Mouse (Mus musculus) limb, embryonic 14.5 days (tissue): ENCODE results near the gene Igfbp6. TPM values are rescaled to one million over a fixed set of nuclear protein-coding genes. Genes with fewer than 3 reads are reported as not detected.
"Not testable (repeated sequence)": the region's sequence is repeated elsewhere in the genome, so short reads cannot be mapped to it uniquely, and the experiment has no call there.

ENCODE experiments used
- ATAC-seq: fragments of 200-750 bp; cut with Nextera tagmentation; 2 replicates; pipeline ENCODE4 v1.8.0; 2017; ENCODE audit warnings: low read depth, moderate number of reproducible peaks, moderate TSS enrichment; ENCODE audit not compliant: low FRiP score
- DNase-seq: peaks from one replicate; pipeline ENCODE4 v3.0.0-alpha.2; 2015; ENCODE audit warnings: low spot score
- H3K27ac ChIP-seq: fragments of 300-500 bp; sonication (generic); replicated peaks from 2 replicates; pipeline ENCODE4 v1.5.1; 2014; ENCODE audit warnings: low read depth, mild to moderate bottlenecking, low read length, moderate library complexity, mixed read lengths
- H3K27me3 ChIP-seq: fragments of 300-500 bp; sonication (generic); 2 replicates; pipeline ENCODE4 v1.6.1; 2014; ENCODE audit warnings: low read length, mixed read lengths; ENCODE audit not compliant: control insufficient read depth, insufficient read depth
- H3K36me3 ChIP-seq: fragments of 300-500 bp; sonication (generic); 2 replicates; pipeline ENCODE4 v1.6.1; 2014; ENCODE audit warnings: mild to moderate bottlenecking, low read length, moderate library complexity, mixed read lengths; ENCODE audit not compliant: control insufficient read depth, insufficient read depth
- H3K4me1 ChIP-seq: fragments of 300-500 bp; sonication (generic); 2 replicates; pipeline ENCODE4 v1.6.1; 2014; ENCODE audit warnings: antibody characterized with exemption, low read length, mixed read lengths; ENCODE audit not compliant: control insufficient read depth, insufficient read depth
- H3K4me2 ChIP-seq: fragments of 300-500 bp; sonication (generic); replicated peaks from 2 replicates; pipeline ENCODE4 v1.6.1; 2014; ENCODE audit warnings: low read depth, mild to moderate bottlenecking, low read length, moderate library complexity; ENCODE audit not compliant: severe bottlenecking
- H3K4me3 ChIP-seq: fragments of 300-500 bp; sonication (generic); replicated peaks from 2 replicates; pipeline ENCODE4 v1.5.1; 2014; ENCODE audit warnings: low read length
- H3K9ac ChIP-seq: fragments of 300-500 bp; sonication (generic); 2 replicates; pipeline ENCODE4 v1.6.1; 2014; ENCODE audit warnings: mild to moderate bottlenecking, low read depth, low read length, moderate library complexity; ENCODE audit not compliant: severe bottlenecking
- H3K9me3 ChIP-seq: fragments of 300-500 bp; sonication (generic); 2 replicates; pipeline ENCODE4 v1.6.1; 2016; ENCODE audit warnings: low read length; ENCODE audit not compliant: control insufficient read depth
- POLR2A ChIP-seq: fragments of 200-500 bp; IDR thresholded peaks from 2 replicates; pipeline ENCODE4 v1.8.0; 2012; ENCODE audit warnings: inconsistent platforms, mild to moderate bottlenecking, moderate library complexity, borderline replicate concordance; ENCODE audit not compliant: insufficient read depth, insufficient read length; ENCODE audit errors: extremely low read depth
- WGBS: fragments of 180-500 bp; shearing (Covaris S2); extraction: QIAGEN DNeasy Blood & Tissue Kit; methylation state at CpG from one replicate; pipeline ENCODE4 v1.1.7; 2014; 5-methylcytosine and 5-hydroxymethylcytosine counted together
- polyA plus RNA-seq, 2 experiments: library from polyadenylated mRNA; depleted of rRNA in 1 of 2; stranded (reverse) in 1 of 2; unstranded in 1 of 2; fragments of >200 nt; fragmentation: Nextera tagmentation in 1 of 2; extraction: Ambion mirVana in 1 of 2; gene quantifications; 2 replicates each; pipeline versions ENCODE4 v1.2.1 to v1.2.3; 2012 to 2014

Gene Igfbp6
- polyA plus RNA-seq, 2 experiments, result 8.1 to 11.7 TPM

GRCm38 (mm10) chr15:102147674-102148402 lies 3.7 kb downstream of the Igfbp6 start:
- Histone ChIP-seq H3K4me2 (no peak overlapping the region), H3K9ac (no peak overlapping the region), H3K27ac (no peak overlapping the region), H3K9me3 (no peaks in the 10 kb centered on the region), H3K4me1 (peaks cover 15% of the 10 kb centered on the region), H3K4me3 (no peak overlapping the region), H3K27me3 (peaks cover 22% of the 10 kb centered on the region), H3K36me3 (no peaks in the 10 kb centered on the region)
- no peak for TF ChIP-seq POLR2A
- DNase-seq, result no peak
- 65% methylated on average over 16 of the region's 16 CpGs for WGBS
- ATAC-seq, result no peak

- no peak for TF ChIP-seq POLR2A
- DNase-seq, result no peak
- Histone ChIP-seq H3K27me3 (peaks cover 14% of the 10 kb centered on the region), H3K4me2 (no peak overlapping the region), H3K36me3 (no peaks in the 10 kb centered on the region), H3K9me3 (no peaks in the 10 kb centered on the region), H3K27ac (no peak overlapping the region), H3K9ac (no peak overlapping the region), H3K4me3 (no peak overlapping the region), H3K4me1 (peaks cover 9% of the 10 kb centered on the region; the same call in 1 of the 2 replicates)
- ATAC-seq, result no peak
- WGBS, result 77% methylated on average over 4 of the region's 4 CpGs
These were observed 5.4 kb downstream of the Igfbp6 start for GRCm38 (mm10) chr15:102149561-102149960.

GRCm38 (mm10) chr15:102150301-102151135 lies 6.4 kb downstream of the Igfbp6 start, which contains the start of gene Soat2:
Gene Soat2, plus strand, starts transcription at chr15:102150526.
- Histone ChIP-seq H3K36me3 (no peaks in the 10 kb centered on the region), H3K27ac (no peak within 1 kb of the TSS; the same call in 1 of the 2 replicates), H3K9ac (no peak within 1 kb of the TSS), H3K4me1 (peaks cover 6% of the 10 kb centered on the region; the same call in 1 of the 2 replicates), H3K9me3 (no peaks in the 10 kb centered on the region), H3K4me2 (no peak within 1 kb of the TSS), H3K27me3 (peaks cover 4% of the 10 kb centered on the region; the same call in 1 of the 2 replicates), H3K4me3 (no peak within 1 kb of the TSS)
- ATAC-seq, result no peak
- WGBS, result 50% methylated on average over 20 of the region's 20 CpGs
- no peak for TF ChIP-seq POLR2A
- DNase-seq, result no peak

- 40% methylated on average over 4 of the region's 4 CpGs for WGBS
- no peak for TF ChIP-seq POLR2A
These were observed 8.5 kb downstream of the Igfbp6 start for GRCm38 (mm10) chr15:102152646-102153045.

GRCm38 (mm10) chr15:102155006-102155405 lies 10.8 kb downstream of the Igfbp6 start:
- not testable (repeated sequence) for H3K36me3 ChIP-seq, H3K4me3 ChIP-seq, H3K27ac ChIP-seq, H3K4me1 ChIP-seq, DNase-seq, H3K27me3 ChIP-seq, H3K9ac ChIP-seq, ATAC-seq, H3K9me3 ChIP-seq, H3K4me2 ChIP-seq
- WGBS, result 92% methylated on average over 6 of the region's 6 CpGs

More at GRCm38 (mm10) chr15:102152646-102153045, 8.5 kb downstream of the Igfbp6 start:
- Histone ChIP-seq H3K9me3 (no peaks in the 10 kb centered on the region), H3K4me2 (no peak overlapping the region), H3K9ac (no peak overlapping the region), H3K4me1 (peaks cover 6% of the 10 kb centered on the region; the same call in 1 of the 2 replicates), H3K36me3 (no peaks in the 10 kb centered on the region), H3K4me3 (no peak overlapping the region), H3K27ac (no peak overlapping the region), H3K27me3 (no peaks in the 10 kb centered on the region)
- no peak for DNase-seq
- no peak for ATAC-seq
